Mouse (Mus musculus) myocyte (in vitro differentiated cells): Measurements from ENCODE around the gene Hmgcs1. TPM values are rescaled to one million over a fixed set of nuclear protein-coding genes. Genes with fewer than 3 reads are reported as not detected.

Experiments used
- H3K27me3 ChIP-seq: one replicate; pipeline ENCODE4 v1.6.1; 2011; ENCODE audit not compliant: control insufficient read depth, insufficient read depth, insufficient read length
- H3K36me3 ChIP-seq: one replicate; pipeline ENCODE4 v1.6.1; 2011; ENCODE audit not compliant: control insufficient read depth, insufficient read depth
- H3K4me2 ChIP-seq: one replicate; pipeline ENCODE4 v1.6.1; 2011; ENCODE audit warnings: low read depth, control low read depth
- H3K4me3 ChIP-seq: one replicate; pipeline ENCODE4 v1.5.1; 2011; ENCODE audit warnings: mild to moderate bottlenecking, control low read depth, moderate library complexity
- H3K79me2 ChIP-seq: one replicate; pipeline ENCODE4 v1.6.1; 2011; ENCODE audit not compliant: control insufficient read depth, insufficient read depth
- H3ac ChIP-seq: one replicate; pipeline ENCODE4 v1.6.1; 2011; ENCODE audit not compliant: control insufficient read depth, insufficient read length
- CEBPB ChIP-seq: IDR thresholded peaks from 2 replicates; pipeline ENCODE4 v1.6.1; 2011; ENCODE audit warnings: mild to moderate bottlenecking, moderate library complexity; ENCODE audit not compliant: poor library complexity, insufficient read depth, severe bottlenecking
- E2F4 ChIP-seq: IDR thresholded peaks from one replicate; pipeline ENCODE4 v1.6.1; 2011; ENCODE audit warnings: mild to moderate bottlenecking, control low read depth, moderate library complexity; ENCODE audit not compliant: insufficient read depth
- MAX ChIP-seq: IDR thresholded peaks from one replicate; pipeline ENCODE4 v1.6.1; 2011; ENCODE audit warnings: low read depth, mild to moderate bottlenecking, control low read depth
- MYOD1 ChIP-seq, 3 experiments: IDR thresholded peaks; one replicate each; pipeline ENCODE4 v1.6.1; 2011; ENCODE audit warnings: control low read depth in 2 of 3, low read depth in 2 of 3, mild to moderate bottlenecking in 2 of 3, moderate library complexity in 1 of 3; ENCODE audit not compliant: insufficient read length in 2 of 3, control insufficient read depth in 1 of 3
- MYOG ChIP-seq, 3 experiments: IDR thresholded peaks; one replicate each; pipeline ENCODE4 v1.6.1; 2011; ENCODE audit warnings: control low read depth in 2 of 3, low read depth in 2 of 3, mild to moderate bottlenecking in 2 of 3; ENCODE audit not compliant: insufficient read length in 2 of 3, control insufficient read depth in 1 of 3, insufficient read depth in 1 of 3
- POLR2A ChIP-seq: IDR thresholded peaks from one replicate; pipeline ENCODE4 v1.6.1; 2011; ENCODE audit warnings: low read depth, mild to moderate bottlenecking, control low read depth, moderate library complexity; ENCODE audit not compliant: insufficient read length
- POLR2AphosphoS2 ChIP-seq: IDR thresholded peaks from one replicate; pipeline ENCODE4 v1.6.1; 2011; ENCODE audit warnings: low read depth, control low read depth; ENCODE audit not compliant: insufficient read length
- REST ChIP-seq: IDR thresholded peaks from one replicate; pipeline ENCODE4 v1.6.1; 2011; ENCODE audit warnings: mild to moderate bottlenecking, control low read depth, moderate library complexity; ENCODE audit not compliant: insufficient read depth, insufficient read length
- SRF ChIP-seq: IDR thresholded peaks from one replicate; pipeline ENCODE4 v1.6.1; 2011; ENCODE audit warnings: low read depth; ENCODE audit not compliant: control insufficient read depth, insufficient read length
- TCF12 ChIP-seq: IDR thresholded peaks from one replicate; pipeline ENCODE4 v1.6.1; 2011; ENCODE audit warnings: mild to moderate bottlenecking, control low read depth; ENCODE audit not compliant: poor library complexity, insufficient read depth, severe bottlenecking
- TCF3 ChIP-seq: IDR thresholded peaks from one replicate; pipeline ENCODE4 v1.6.1; 2011; ENCODE audit warnings: low read depth, control low read depth; ENCODE audit not compliant: insufficient read length
- USF1 ChIP-seq: IDR thresholded peaks from one replicate; pipeline ENCODE4 v1.6.1; 2011; ENCODE audit warnings: low read depth, mild to moderate bottlenecking, control low read depth, moderate library complexity
- polyA plus RNA-seq: library from polyadenylated mRNA; unstranded; fragments of >200 nt; fragmentation: generic; extraction: Trizol; gene quantifications from one replicate; pipeline ENCODE4 v1.2.1, GENCODE M21; 2012; ENCODE audit warnings: missing spikeins

Gene Hmgcs1
- polyA plus RNA-seq, 1 experiment, result 68.3 TPM

DNA sequence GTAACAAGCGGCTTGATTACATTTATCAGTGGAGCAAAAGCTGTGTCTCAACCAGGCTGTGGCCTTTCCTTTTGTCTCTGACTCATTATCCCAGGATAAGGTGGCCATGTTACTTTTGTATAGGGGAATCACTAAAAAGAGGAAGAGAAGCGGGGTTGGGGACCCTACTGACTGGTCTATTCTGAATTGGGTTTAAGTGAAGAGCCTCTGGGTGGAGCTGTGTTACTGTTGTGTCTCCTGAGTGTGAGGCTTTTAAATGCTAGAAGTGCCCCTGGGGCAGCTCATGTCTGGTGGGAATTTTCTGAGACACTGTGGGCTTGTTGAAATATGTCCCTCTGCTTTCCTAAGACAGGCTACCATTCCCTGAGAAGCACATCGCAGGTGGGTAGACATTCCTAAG lies 53.3 kb downstream of the Hmgcs1 start:
- Histone ChIP-seq H3K4me3 (no peak overlapping the region), H3ac (no peak overlapping the region), H3K79me2 (no peaks in the 10 kb centered on the region), H3K4me2 (no peak overlapping the region), H3K36me3 (no peaks in the 10 kb centered on the region), H3K27me3 (no peaks in the 10 kb centered on the region)
- TF ChIP-seq TCF3 (no peak), USF1 (no peak), TCF12 (no peak), POLR2A (no peak), POLR2AphosphoS2 (no peak), MAX (no peak), MYOG (IDR thresholded peaks at IDR 0.05; ENCODE audit: control insufficient read depth in 1 of 3, insufficient read depth in 1 of 3, insufficient read length in 2 of 3, low read depth in 2 of 3) (no peak), CEBPB (no peak), E2F4 (no peak), SRF (no peak), MYOD1 (IDR thresholded peaks at IDR 0.05; ENCODE audit: control insufficient read depth in 1 of 3, insufficient read length in 2 of 3, low read depth in 2 of 3) (no peak)

GRCm38 (mm10) chr13:119746930-119747329 lies 56.8 kb downstream of the Hmgcs1 start:
- Histone ChIP-seq H3K79me2 (no peaks in the 10 kb centered on the region), H3K4me3 (no peak overlapping the region), H3K27me3 (no peaks in the 10 kb centered on the region), H3K4me2 (no peak overlapping the region), H3ac (no peak overlapping the region), H3K36me3 (no peaks in the 10 kb centered on the region)
- no peak for TF ChIP-seq MYOG (IDR thresholded peaks at IDR 0.05; ENCODE audit: control insufficient read depth in 1 of 3, insufficient read depth in 1 of 3, insufficient read length in 2 of 3, low read depth in 2 of 3)
- no peak for TF ChIP-seq TCF12
- TF ChIP-seq CEBPB, result no peak
- no peak for TF ChIP-seq MYOD1 (IDR thresholded peaks at IDR 0.05; ENCODE audit: control insufficient read depth in 1 of 3, insufficient read length in 2 of 3, low read depth in 2 of 3)
- no peak for TF ChIP-seq SRF
- TF ChIP-seq POLR2A, result no peak
- TF ChIP-seq TCF3, result no peak
- no peak for TF ChIP-seq REST
- no peak for TF ChIP-seq POLR2AphosphoS2
- TF ChIP-seq MAX, result no peak
- no peak for TF ChIP-seq USF1
- TF ChIP-seq E2F4, result no peak

GRCm38 (mm10) chr13:119753859-119754634 lies 63.9 kb downstream of the Hmgcs1 start:
- Histone ChIP-seq H3K4me2 (no peak overlapping the region), H3K4me3 (no peak overlapping the region), H3K36me3 (no peaks in the 10 kb centered on the region), H3K79me2 (no peaks in the 10 kb centered on the region), H3ac (no peak overlapping the region), H3K27me3 (no peaks in the 10 kb centered on the region)
- TF ChIP-seq REST, result no peak
- TF ChIP-seq TCF3, result no peak
- TF ChIP-seq CEBPB, result no peak
- TF ChIP-seq POLR2AphosphoS2, result no peak
- no peak for TF ChIP-seq SRF
- TF ChIP-seq MYOG (IDR thresholded peaks at IDR 0.05; ENCODE audit: control insufficient read depth in 1 of 3, insufficient read depth in 1 of 3, insufficient read length in 2 of 3, low read depth in 2 of 3), result no peak
- no peak for TF ChIP-seq POLR2A
- no peak for TF ChIP-seq USF1
- no peak for TF ChIP-seq TCF12
- no peak for TF ChIP-seq MYOD1 (IDR thresholded peaks at IDR 0.05; ENCODE audit: control insufficient read depth in 1 of 3, insufficient read length in 2 of 3, low read depth in 2 of 3)
- no peak for TF ChIP-seq MAX
- no peak for TF ChIP-seq E2F4

- TF ChIP-seq USF1 (no peak), TCF3 (no peak), TCF12 (no peak), E2F4 (no peak), POLR2A (no peak), MYOD1 (IDR thresholded peaks at IDR 0.05; ENCODE audit: control insufficient read depth in 1 of 3, insufficient read length in 2 of 3, low read depth in 2 of 3) (no peak), MAX (no peak), SRF (no peak), CEBPB (no peak), POLR2AphosphoS2 (no peak), MYOG (IDR thresholded peaks at IDR 0.05; ENCODE audit: control insufficient read depth in 1 of 3, insufficient read depth in 1 of 3, insufficient read length in 2 of 3, low read depth in 2 of 3) (no peak), REST (no peak)
- Histone ChIP-seq H3K79me2 (no peaks in the 10 kb centered on the region), H3ac (no peak overlapping the region), H3K27me3 (no peaks in the 10 kb centered on the region), H3K36me3 (no peaks in the 10 kb centered on the region), H3K4me3 (no peak overlapping the region), H3K4me2 (no peak overlapping the region)
Measured at GRCm38 (mm10) chr13:119754635-119755020, 64.4 kb downstream of the Hmgcs1 start.
